Mouse (Mus musculus) lung, postnatal 36 days (tissue): ENCODE measurements around the gene Tns2.
"Not testable (repeated sequence)": the region's sequence is repeated elsewhere in the genome, so short reads cannot be mapped to it uniquely, and the experiment has no call there.

Experiments
- DNase-seq: peaks from one replicate; pipeline ENCODE4 v3.0.0; 2022; ENCODE audit warnings: mixed read lengths

The Tns2 gene

GRCm38 (mm10) chr15:102144274-102144711, 44.1 kb downstream of the Tns2 start, which contains the start of gene Igfbp6:
Gene Igfbp6 (plus strand): TSS chr15:102144362.
- DNase-seq, result peak; percentile 50

GRCm38 (mm10) chr15:102144726-102145125, 44.5 kb downstream of the Tns2 start:
- DNase-seq, result no peak

- peak; percentile 41 for DNase-seq
These were observed 45.1 kb downstream of the Tns2 start for GRCm38 (mm10) chr15:102145330-102145729.

DNA sequence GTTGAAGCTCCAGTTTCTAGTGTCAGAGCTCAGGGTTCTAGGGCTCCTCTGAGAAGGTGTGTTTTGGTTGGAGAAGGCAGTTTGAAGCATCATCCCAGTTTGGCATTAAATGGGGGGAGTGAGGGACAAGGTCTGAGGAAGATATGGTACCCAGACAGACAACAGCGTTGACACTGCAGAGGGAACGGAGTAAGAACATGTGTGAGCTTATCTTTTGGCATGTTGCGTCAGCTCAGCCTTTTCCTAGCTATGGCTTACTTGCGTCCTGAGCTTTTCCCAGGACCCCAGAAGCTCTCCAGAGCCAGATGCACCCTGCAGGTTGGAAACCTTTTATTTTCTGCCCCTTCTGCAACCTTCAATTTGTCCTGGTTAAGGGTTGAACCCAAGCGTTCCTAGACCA, 45.9 kb downstream of the Tns2 start:
- DNase-seq, result no peak

DNA sequence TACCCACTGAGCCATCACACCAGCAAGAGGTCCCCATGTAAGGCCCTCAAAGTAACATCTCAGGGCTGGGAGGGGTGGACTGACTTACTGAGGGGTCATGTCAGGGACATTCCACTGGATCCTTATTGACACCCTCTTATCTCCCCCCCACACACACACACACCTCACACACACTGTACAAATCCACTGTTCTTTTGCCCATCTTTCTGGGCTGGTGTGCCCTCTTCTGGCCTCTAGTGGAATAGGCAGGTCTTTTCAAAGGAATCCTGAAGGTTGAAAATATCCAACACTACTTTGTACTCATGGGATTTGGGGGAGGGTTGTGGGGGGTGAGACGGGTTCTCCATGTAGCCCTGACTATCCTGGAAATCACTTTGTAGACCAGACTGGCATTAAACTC, 46.7 kb downstream of the Tns2 start:
- DNase-seq, result peak; percentile 77

DNA sequence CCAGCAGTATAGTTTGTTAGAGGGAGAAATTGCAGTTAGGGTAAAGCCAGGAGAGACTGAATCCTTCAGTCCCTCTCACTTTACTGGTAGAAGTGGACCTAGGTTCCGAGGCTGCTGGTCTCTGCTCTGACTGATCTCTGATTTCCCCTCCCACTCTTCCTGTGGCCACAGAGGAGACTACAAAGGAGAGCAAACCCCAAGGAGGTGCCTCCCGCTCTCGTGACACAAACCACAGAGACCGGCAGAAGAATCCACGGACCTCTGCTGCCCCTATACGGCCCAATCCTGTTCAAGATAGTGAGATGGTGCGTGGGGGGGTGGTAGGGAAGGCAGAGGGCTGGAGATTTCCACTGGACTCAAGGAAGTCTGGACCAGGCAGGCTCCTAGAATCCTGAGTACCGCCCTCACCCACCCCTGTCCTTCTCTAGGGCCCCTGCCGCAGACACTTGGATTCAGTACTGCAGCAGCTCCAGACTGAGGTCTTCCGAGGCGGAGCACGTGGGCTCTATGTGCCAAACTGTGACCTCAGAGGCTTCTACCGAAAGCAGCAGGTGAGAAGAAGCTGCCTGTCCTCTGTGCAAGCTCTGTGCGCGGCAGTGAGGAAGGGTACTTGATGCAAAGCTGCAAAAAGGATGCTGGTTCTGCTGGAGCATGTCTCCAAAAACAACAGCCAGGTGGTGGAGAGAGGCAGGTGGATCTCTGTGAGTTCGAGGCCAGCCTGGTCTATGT, 47.6 kb downstream of the Tns2 start:
- no peak for DNase-seq

GRCm38 (mm10) chr15:102149561-102149960, 49.3 kb downstream of the Tns2 start:
- DNase-seq, result no peak

GRCm38 (mm10) chr15:102150301-102151135, 50.3 kb downstream of the Tns2 start, which contains the start of gene Soat2:
Gene Soat2 (plus strand): TSS chr15:102150526.
- DNase-seq, result peak; percentile 72

DNA sequence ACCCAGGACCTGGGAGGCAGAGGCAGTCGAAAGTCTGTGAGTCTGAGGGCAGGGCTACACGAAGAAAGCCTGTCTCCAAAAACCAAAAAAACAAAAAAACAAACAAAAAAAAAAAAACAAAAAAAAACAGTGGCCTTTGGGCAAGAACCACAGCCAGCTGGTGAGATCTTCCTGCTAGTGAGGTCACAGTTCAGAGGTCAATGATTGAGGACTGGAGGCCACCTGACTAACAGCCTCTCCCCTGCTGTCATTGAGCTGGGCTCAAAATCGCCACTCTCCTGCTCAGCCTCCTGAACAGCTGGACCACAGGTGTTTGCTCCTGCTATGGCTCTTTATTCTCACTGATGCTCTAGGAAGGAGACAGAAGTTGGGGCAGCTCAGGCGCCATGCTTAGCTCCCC, 52.4 kb downstream of the Tns2 start:
- DNase-seq, result no peak

- DNase-seq, result not testable (repeated sequence)
These were observed 54.8 kb downstream of the Tns2 start for GRCm38 (mm10) chr15:102155006-102155405.

GRCm38 (mm10) chr15:102156836-102157235, 56.6 kb downstream of the Tns2 start:
- no peak for DNase-seq

DNA sequence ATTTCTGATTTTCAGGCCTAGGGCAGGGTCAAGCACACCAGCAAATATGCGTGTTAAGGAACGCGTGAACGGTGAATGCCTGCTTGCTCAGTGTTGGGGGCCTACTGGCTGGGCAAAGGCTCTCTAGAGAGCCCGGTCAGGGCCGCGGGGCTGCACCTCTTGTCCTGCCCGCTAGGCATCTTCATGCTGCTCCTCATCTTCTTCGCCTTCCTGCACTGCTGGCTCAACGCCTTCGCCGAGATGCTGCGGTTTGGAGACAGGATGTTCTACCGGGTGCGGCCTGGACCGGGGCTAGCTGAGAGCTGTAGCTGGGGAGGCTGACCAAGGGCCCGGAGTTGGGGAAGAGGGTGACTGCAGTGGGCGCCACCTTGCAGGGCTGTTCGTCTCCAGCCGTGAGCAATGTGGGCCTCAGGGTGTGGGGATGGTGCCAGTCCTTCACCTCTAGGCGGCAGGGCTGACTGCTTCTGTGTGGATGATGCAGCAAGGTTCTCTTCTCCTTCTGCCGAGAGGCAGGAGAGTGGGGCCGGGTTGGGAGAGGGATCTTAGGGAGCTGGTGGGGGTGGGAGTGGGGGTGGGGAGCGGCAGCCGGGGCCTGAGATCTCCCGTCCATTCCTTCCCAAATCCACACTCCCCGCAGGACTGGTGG, 60.3 kb downstream of the Tns2 start:
- DNase-seq, result no peak

GRCm38 (mm10) chr15:102163900-102164693, 63.9 kb downstream of the Tns2 start:
- no peak for DNase-seq

DNA sequence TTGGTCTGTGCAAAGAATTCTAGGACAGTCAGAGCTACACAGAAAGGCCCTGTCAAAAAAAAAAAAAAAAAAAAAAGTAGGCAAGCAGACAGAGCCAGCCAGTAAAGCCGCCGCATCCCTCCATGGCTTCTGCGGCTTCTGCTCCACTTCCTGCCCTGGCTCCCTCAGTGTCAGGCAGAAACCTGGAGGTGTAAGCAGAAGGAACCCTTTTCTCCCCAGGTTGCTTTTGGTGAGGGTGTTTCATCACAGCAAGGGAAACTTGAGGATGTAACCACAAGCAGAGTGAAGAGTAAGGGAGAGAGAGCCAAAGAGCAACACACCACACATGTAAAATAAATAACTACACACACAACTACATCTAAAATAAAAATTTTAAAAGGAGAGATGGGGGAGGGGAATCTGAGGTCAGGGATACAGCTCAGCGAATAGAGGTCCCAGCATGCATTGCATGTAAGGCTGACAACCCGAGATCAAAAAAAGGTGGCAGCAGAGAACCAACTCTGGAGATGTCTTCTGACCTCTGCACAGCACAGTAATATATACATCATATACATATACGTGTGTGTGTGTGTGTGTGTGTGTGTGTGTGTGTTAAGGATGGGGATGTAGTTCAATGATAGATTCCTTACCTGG, 65.4 kb downstream of the Tns2 start:
- DNase-seq, result no peak
